Mouse (Mus musculus): ENCODE measurements around the gene Srrd.
"Not testable (repeated sequence)": the region's sequence is repeated elsewhere in the genome, so short reads cannot be mapped to it uniquely, and the experiment has no call there.

Gene Srrd

GRCm38 (mm10) chr5:112320379-112320778 lies 22.5 kb downstream of the Srrd start:
- no peak for DNase-seq (ENCODE audit: low read depth in 2 of 2, low spot score in 2 of 2)

GRCm38 (mm10) chr5:112319343-112319742 lies 23.5 kb downstream of the Srrd start:
- DNase-seq (ENCODE audit: low read depth in 2 of 2, low spot score in 2 of 2), result not testable (repeated sequence)

GRCm38 (mm10) chr5:112317328-112317727 lies 25.5 kb downstream of the Srrd start:
- DNase-seq (ENCODE audit: low read depth in 2 of 2, low spot score in 2 of 2), result no peak

GRCm38 (mm10) chr5:112316468-112316867 lies 26.4 kb downstream of the Srrd start:
- no peak for DNase-seq (ENCODE audit: low read depth in 2 of 2, low spot score in 2 of 2)

- DNase-seq (ENCODE audit: low read depth in 2 of 2, low spot score in 2 of 2), result no peak
These were observed 29.5 kb downstream of the Srrd start for GRCm38 (mm10) chr5:112313222-112313885.

- DNase-seq (ENCODE audit: low read depth in 2 of 2, low spot score in 2 of 2), result no peak
These were observed 37.0 kb downstream of the Srrd start for GRCm38 (mm10) chr5:112305842-112306241.

- DNase-seq (ENCODE audit: low read depth in 2 of 2, low spot score in 2 of 2), result no peak
These were observed 40.5 kb downstream of the Srrd start for GRCm38 (mm10) chr5:112302310-112302709.

GRCm38 (mm10) chr5:112301694-112302093 lies 41.1 kb downstream of the Srrd start:
- peak in 1 of 2 experiments; percentile 58 for DNase-seq (ENCODE audit: low read depth in 2 of 2, low spot score in 2 of 2)

- no peak for DNase-seq (ENCODE audit: low read depth in 2 of 2, low spot score in 2 of 2)
These were observed 42.0 kb downstream of the Srrd start for GRCm38 (mm10) chr5:112300721-112301308.

- DNase-seq (ENCODE audit: low read depth in 2 of 2, low spot score in 2 of 2), result no peak
These were observed 42.7 kb downstream of the Srrd start for GRCm38 (mm10) chr5:112300112-112300511.

- DNase-seq (ENCODE audit: low read depth in 2 of 2, low spot score in 2 of 2), result no peak
These were observed 43.4 kb downstream of the Srrd start for GRCm38 (mm10) chr5:112299399-112299798.

GRCm38 (mm10) chr5:112298226-112298988 lies 44.4 kb downstream of the Srrd start:
- no peak for DNase-seq (ENCODE audit: low read depth in 2 of 2, low spot score in 2 of 2)

GRCm38 (mm10) chr5:112297257-112297656 lies 45.6 kb downstream of the Srrd start:
- peak; percentile 69 to 75 for DNase-seq (ENCODE audit: low read depth in 2 of 2, low spot score in 2 of 2)

GRCm38 (mm10) chr5:112296404-112297181 lies 46.2 kb downstream of the Srrd start:
- DNase-seq (ENCODE audit: low read depth in 2 of 2, low spot score in 2 of 2), result no peak

- no peak for DNase-seq (ENCODE audit: low read depth in 2 of 2, low spot score in 2 of 2)
These were observed 47.3 kb downstream of the Srrd start for GRCm38 (mm10) chr5:112295564-112295963.

- DNase-seq (ENCODE audit: low read depth in 2 of 2, low spot score in 2 of 2), result no peak
These were observed 47.7 kb downstream of the Srrd start for GRCm38 (mm10) chr5:112295162-112295561.

GRCm38 (mm10) chr5:112294696-112295095 lies 48.1 kb downstream of the Srrd start:
- no peak for DNase-seq (ENCODE audit: low read depth in 2 of 2, low spot score in 2 of 2)

- DNase-seq (ENCODE audit: low read depth in 2 of 2, low spot score in 2 of 2), result no peak
These were observed 49.0 kb downstream of the Srrd start for GRCm38 (mm10) chr5:112293800-112294199.

- DNase-seq (ENCODE audit: low read depth in 2 of 2, low spot score in 2 of 2), result no peak
These were observed 50.4 kb downstream of the Srrd start for GRCm38 (mm10) chr5:112292343-112292980.

- no peak for DNase-seq (ENCODE audit: low read depth in 2 of 2, low spot score in 2 of 2)
These were observed 51.0 kb downstream of the Srrd start for GRCm38 (mm10) chr5:112291866-112292265.

GRCm38 (mm10) chr5:112290536-112290880 lies 52.3 kb downstream of the Srrd start:
- no peak for DNase-seq (ENCODE audit: low read depth in 2 of 2, low spot score in 2 of 2)
